Mouse (Mus musculus): ENCODE results near the gene Grm1. TPM values are rescaled to one million over a fixed set of nuclear protein-coding genes. Genes with fewer than 3 reads are reported as not detected.

The Grm1 gene
- polyA plus RNA-seq, 1 experiment: not detected

- no peaks in the 10 kb centered on the region for H3K4me1 ChIP-seq
- no peaks in the 10 kb centered on the region for H3K9me3 ChIP-seq
- TF ChIP-seq GATA1 (IDR thresholded peaks at IDR 0.05; ENCODE audit: borderline replicate concordance, low read length) (no peak), FLI1 (IDR thresholded peaks at IDR 0.05; ENCODE audit: low read length) (no peak)
- no peaks in the 10 kb centered on the region for H3K36me3 ChIP-seq (replicated peaks; ENCODE audit: low read length)
- no peak overlapping the region for H3K4me3 ChIP-seq (replicated peaks)
- H3K27me3 ChIP-seq (replicated peaks): no peaks in the 10 kb centered on the region
Observed at GRCm38 (mm10) chr10:10928798-10929366, 153.3 kb downstream of the Grm1 start.

- Histone ChIP-seq H3K4me3 (replicated peaks) (no peak overlapping the region), H3K27me3 (replicated peaks) (no peaks in the 10 kb centered on the region), H3K4me1 (no peaks in the 10 kb centered on the region), H3K9me3 (no peaks in the 10 kb centered on the region), H3K36me3 (replicated peaks; ENCODE audit: low read length) (no peaks in the 10 kb centered on the region)
- TF ChIP-seq FLI1 (IDR thresholded peaks at IDR 0.05; ENCODE audit: low read length): no peak
- TF ChIP-seq GATA1 (IDR thresholded peaks at IDR 0.05; ENCODE audit: borderline replicate concordance, low read length): no peak
Observed at GRCm38 (mm10) chr10:10917857-10918399, 164.2 kb downstream of the Grm1 start.

- Histone ChIP-seq H3K4me1 (no peaks in the 10 kb centered on the region), H3K36me3 (replicated peaks; ENCODE audit: low read length) (no peaks in the 10 kb centered on the region), H3K4me3 (replicated peaks) (no peak overlapping the region), H3K9me3 (no peaks in the 10 kb centered on the region), H3K27me3 (replicated peaks) (no peaks in the 10 kb centered on the region)
- TF ChIP-seq GATA1 (IDR thresholded peaks at IDR 0.05; ENCODE audit: borderline replicate concordance, low read length) (no peak), FLI1 (IDR thresholded peaks at IDR 0.05; ENCODE audit: low read length) (no peak)
Observed at GRCm38 (mm10) chr10:10913621-10914020, 168.5 kb downstream of the Grm1 start.

GRCm38 (mm10) chr10:10890221-10890620 is 191.9 kb downstream of the Grm1 start:
- Histone ChIP-seq H3K36me3 (replicated peaks; ENCODE audit: low read length) (no peaks in the 10 kb centered on the region), H3K9me3 (no peaks in the 10 kb centered on the region), H3K27me3 (replicated peaks) (no peaks in the 10 kb centered on the region), H3K4me3 (replicated peaks) (no peak overlapping the region), H3K4me1 (no peaks in the 10 kb centered on the region)
- TF ChIP-seq FLI1 (IDR thresholded peaks at IDR 0.05; ENCODE audit: low read length) (no peak), GATA1 (IDR thresholded peaks at IDR 0.05; ENCODE audit: borderline replicate concordance, low read length) (no peak)

- Histone ChIP-seq H3K36me3 (replicated peaks; ENCODE audit: low read length) (no peaks in the 10 kb centered on the region), H3K4me3 (replicated peaks) (no peak overlapping the region), H3K27me3 (replicated peaks) (no peaks in the 10 kb centered on the region), H3K4me1 (no peaks in the 10 kb centered on the region), H3K9me3 (no peaks in the 10 kb centered on the region)
- TF ChIP-seq GATA1 (IDR thresholded peaks at IDR 0.05; ENCODE audit: borderline replicate concordance, low read length) (no peak), FLI1 (IDR thresholded peaks at IDR 0.05; ENCODE audit: low read length) (no peak)
Observed at GRCm38 (mm10) chr10:10888521-10888920, 193.6 kb downstream of the Grm1 start.

- H3K4me3 ChIP-seq (replicated peaks): no peak overlapping the region
- H3K4me1 ChIP-seq: peaks cover 4% of the 10 kb centered on the region; the same call in 1 of the 2 replicates
- H3K9me3 ChIP-seq: no peaks in the 10 kb centered on the region
- H3K36me3 ChIP-seq (replicated peaks; ENCODE audit: low read length): no peaks in the 10 kb centered on the region
- TF ChIP-seq FLI1 (IDR thresholded peaks at IDR 0.05; ENCODE audit: low read length) (no peak), GATA1 (IDR thresholded peaks at IDR 0.05; ENCODE audit: borderline replicate concordance, low read length) (no peak)
- H3K27me3 ChIP-seq (replicated peaks): no peaks in the 10 kb centered on the region
Observed at GRCm38 (mm10) chr10:10884992-10885391, 197.2 kb downstream of the Grm1 start.

- H3K36me3 ChIP-seq (replicated peaks; ENCODE audit: low read length): no peaks in the 10 kb centered on the region
- no peak overlapping the region for H3K4me3 ChIP-seq (replicated peaks)
- no peaks in the 10 kb centered on the region for H3K27me3 ChIP-seq (replicated peaks)
- H3K4me1 ChIP-seq: no peaks in the 10 kb centered on the region
- no peaks in the 10 kb centered on the region for H3K9me3 ChIP-seq
- TF ChIP-seq GATA1 (IDR thresholded peaks at IDR 0.05; ENCODE audit: borderline replicate concordance, low read length) (no peak), FLI1 (IDR thresholded peaks at IDR 0.05; ENCODE audit: low read length) (no peak)
Observed at GRCm38 (mm10) chr10:10872142-10872541, 210.0 kb downstream of the Grm1 start.

GRCm38 (mm10) chr10:10870271-10870670 is 211.9 kb downstream of the Grm1 start:
- no peak for TF ChIP-seq GATA1 (IDR thresholded peaks at IDR 0.05; ENCODE audit: borderline replicate concordance, low read length)
- TF ChIP-seq FLI1 (IDR thresholded peaks at IDR 0.05; ENCODE audit: low read length): no peak
- Histone ChIP-seq H3K27me3 (replicated peaks) (no peaks in the 10 kb centered on the region), H3K36me3 (replicated peaks; ENCODE audit: low read length) (no peaks in the 10 kb centered on the region), H3K4me1 (no peaks in the 10 kb centered on the region), H3K4me3 (replicated peaks) (no peak overlapping the region), H3K9me3 (no peaks in the 10 kb centered on the region)

GRCm38 (mm10) chr10:10866278-10866677 is 215.9 kb downstream of the Grm1 start:
- H3K4me3 ChIP-seq (replicated peaks): no peak overlapping the region
- TF ChIP-seq GATA1 (IDR thresholded peaks at IDR 0.05; ENCODE audit: borderline replicate concordance, low read length) (no peak), FLI1 (IDR thresholded peaks at IDR 0.05; ENCODE audit: low read length) (no peak)
- H3K4me1 ChIP-seq: no peaks in the 10 kb centered on the region
- no peaks in the 10 kb centered on the region for H3K27me3 ChIP-seq (replicated peaks)
- H3K9me3 ChIP-seq: no peaks in the 10 kb centered on the region
- H3K36me3 ChIP-seq (replicated peaks; ENCODE audit: low read length): no peaks in the 10 kb centered on the region

- H3K36me3 ChIP-seq (replicated peaks; ENCODE audit: low read length): no peaks in the 10 kb centered on the region
- no peaks in the 10 kb centered on the region for H3K9me3 ChIP-seq
- TF ChIP-seq FLI1 (IDR thresholded peaks at IDR 0.05; ENCODE audit: low read length) (no peak), GATA1 (IDR thresholded peaks at IDR 0.05; ENCODE audit: borderline replicate concordance, low read length) (no peak)
- no peaks in the 10 kb centered on the region for H3K4me1 ChIP-seq
- H3K4me3 ChIP-seq (replicated peaks): no peak overlapping the region
- H3K27me3 ChIP-seq (replicated peaks): no peaks in the 10 kb centered on the region
Observed at GRCm38 (mm10) chr10:10864759-10865158, 217.4 kb downstream of the Grm1 start.
